Mouse (Mus musculus) cerebellum, adult 2 months (tissue): ENCODE measurements around the gene Il17ra. TPM values are rescaled to one million over a fixed set of nuclear protein-coding genes. Genes with fewer than 3 reads are reported as not detected.
A peak's percentile ranks its signal among the peaks of the same experiment; 100 is the strongest.

Experiments used
- DNase-seq, 2 experiments: peaks; one replicate each; pipeline ENCODE4 v3.0.0; 2021
- H3K27ac ChIP-seq: fragments of 200-500 bp; 2 replicates; pipeline ENCODE4 v1.5.1; 2012; ENCODE audit warnings: low read length, control low read depth, inconsistent platforms; ENCODE audit not compliant: insufficient read depth
- H3K27me3 ChIP-seq: fragments of 200-500 bp; 2 replicates; pipeline ENCODE4 v1.6.1; 2012; ENCODE audit warnings: inconsistent platforms, mild to moderate bottlenecking, low read length, moderate library complexity; ENCODE audit not compliant: control insufficient read depth, insufficient read depth
- H3K4me1 ChIP-seq: fragments of 200-500 bp; 2 replicates; pipeline ENCODE4 v1.6.1; 2011; ENCODE audit warnings: low read length; ENCODE audit not compliant: control insufficient read depth, insufficient read depth
- H3K4me3 ChIP-seq: fragments of 200-500 bp; replicated peaks from 2 replicates; pipeline ENCODE3; 2011; ENCODE audit warnings: mild to moderate bottlenecking, low read depth, low read length, control low read depth; ENCODE audit not compliant: insufficient read depth
- CTCF ChIP-seq: fragments of 200-500 bp; IDR thresholded peaks from 2 replicates; pipeline ENCODE4 v1.5.1; 2011; ENCODE audit warnings: low read depth, mild to moderate bottlenecking, control low read depth, low read length, moderate library complexity, borderline replicate concordance; ENCODE audit not compliant: insufficient read depth
- POLR2A ChIP-seq: fragments of 200-500 bp; IDR thresholded peaks from 2 replicates; pipeline ENCODE4 v1.6.1; 2011; ENCODE audit warnings: low read length, control low read depth, borderline replicate concordance; ENCODE audit not compliant: insufficient read depth
- WGBS: fragments of 180-500 bp; shearing (Covaris S2); methylation state at CpG from one replicate; pipeline ENCODE4 v1.1.7; 2018; 5-methylcytosine and 5-hydroxymethylcytosine counted together
- polyA plus RNA-seq: library from polyadenylated mRNA; depleted of rRNA; stranded (reverse); fragments of >200 nt; gene quantifications from 2 replicates; pipeline ENCODE4 v1.2.3, GENCODE M21; 2012

Gene Il17ra
- polyA plus RNA-seq, 1 experiment = 6.9 TPM

GRCm38 (mm10) chr6:120486051-120486510 lies 23.0 kb downstream of the Il17ra start:
- no peak overlapping the region for H3K27ac ChIP-seq
- H3K4me1 ChIP-seq = peaks cover 2% of the 10 kb centered on the region; the same call in 1 of the 2 replicates

GRCm38 (mm10) chr6:120488647-120489046 lies 25.6 kb downstream of the Il17ra start:
- Histone ChIP-seq H3K27ac (no peak overlapping the region), H3K4me3 (no peak overlapping the region), H3K27me3 (no peaks in the 10 kb centered on the region; the same call in 1 of the 2 replicates), H3K4me1 (0 out of 2 replicates have a peak, but pooled peaks cover 2% of the 10 kb centered on the region)
- WGBS = 53% methylated on average over 3 of the region's 3 CpGs
- TF ChIP-seq POLR2A = no peak
- no peak for TF ChIP-seq CTCF
- no peak for DNase-seq

More at GRCm38 (mm10) chr6:120486051-120486510, 23.0 kb downstream of the Il17ra start:
- DNase-seq = peak in 1 of 2 experiments; percentile 35
- TF ChIP-seq POLR2A = no peak
- TF ChIP-seq CTCF = no peak
- no peak overlapping the region for H3K4me3 ChIP-seq
- 15% methylated on average over 8 of the region's 8 CpGs for WGBS
- no peaks in the 10 kb centered on the region for H3K27me3 ChIP-seq

GRCm38 (mm10) chr6:120489461-120489860 lies 26.4 kb downstream of the Il17ra start:
- 0 out of 2 replicates have a peak, but pooled peaks cover 2% of the 10 kb centered on the region for H3K4me1 ChIP-seq
- no peak overlapping the region for H3K4me3 ChIP-seq
- TF ChIP-seq CTCF = no peak
- no peak for TF ChIP-seq POLR2A
- peaks cover 2% of the 10 kb centered on the region; the same call in 1 of the 2 replicates for H3K27me3 ChIP-seq
- no peak overlapping the region for H3K27ac ChIP-seq
- WGBS = 59% methylated on average over 2 of the region's 2 CpGs
- DNase-seq = no peak

GRCm38 (mm10) chr6:120491064-120491463 lies 28.0 kb downstream of the Il17ra start:
- H3K4me3 ChIP-seq = no peak overlapping the region
- no peak overlapping the region for H3K27ac ChIP-seq
- H3K4me1 ChIP-seq = 0 out of 2 replicates have a peak, but pooled peaks cover 2% of the 10 kb centered on the region
- peaks cover 2% of the 10 kb centered on the region; the same call in 1 of the 2 replicates for H3K27me3 ChIP-seq
- TF ChIP-seq POLR2A = no peak
- TF ChIP-seq CTCF = no peak
- 63% methylated on average over 7 of the region's 7 CpGs for WGBS
- no peak for DNase-seq

GRCm38 (mm10) chr6:120491862-120492498 lies 28.9 kb downstream of the Il17ra start:
- no peak overlapping the region for H3K27ac ChIP-seq
- 0 out of 2 replicates have a peak, but pooled peaks cover 2% of the 10 kb centered on the region for H3K4me1 ChIP-seq
- TF ChIP-seq CTCF (no peak), POLR2A (no peak)
- peaks cover 2% of the 10 kb centered on the region; the same call in 1 of the 2 replicates for H3K27me3 ChIP-seq
- DNase-seq = no peak
- 26% methylated on average over 22 of the region's 22 CpGs for WGBS
- peak overlapping the region; percentile 28 for H3K4me3 ChIP-seq

- peak in 1 of 2 experiments; percentile 25 for DNase-seq
- Histone ChIP-seq H3K4me1 (0 out of 2 replicates have a peak, but pooled peaks cover 2% of the 10 kb centered on the region), H3K4me3 (peak overlapping the region; percentile 61), H3K27me3 (peaks cover 2% of the 10 kb centered on the region; the same call in 1 of the 2 replicates), H3K27ac (no peak overlapping the region)
- WGBS = 2% methylated on average over 93 of the region's 95 CpGs
- TF ChIP-seq CTCF (no peak), POLR2A (no peak)
Observed at GRCm38 (mm10) chr6:120492499-120493373, 29.7 kb downstream of the Il17ra start.

GRCm38 (mm10) chr6:120493374-120494181 lies 30.5 kb downstream of the Il17ra start, which contains the start of gene Tmem121b:
TSS of gene Tmem121b (minus strand) at chr6:120493807.
- Histone ChIP-seq H3K4me3 (peak within 1 kb of the TSS; percentile 61), H3K4me1 (0 out of 2 replicates have a peak, but pooled peaks cover 2% of the 10 kb centered on the region), H3K27me3 (peaks cover 2% of the 10 kb centered on the region; the same call in 1 of the 2 replicates), H3K27ac (no peak within 1 kb of the TSS)
- DNase-seq = peak; percentile 72 to 78
- 0 out of 2 replicates have a peak, but pooled peaks have one; percentile 27 for TF ChIP-seq POLR2A
- no peak for TF ChIP-seq CTCF
- 2% methylated on average over 76 of the region's 84 CpGs for WGBS
